Mouse (Mus musculus) right cerebral cortex, adult 18-20 months (tissue): ENCODE measurements at regions not wholly inside any gene's neighbourhood (a gene's known extent, or its start where the extent isn't known, plus 50 kb on each side); places are given as distances from the start of the nearest gene placed in this dataset.
A peak's percentile ranks its signal among the peaks of the same experiment; 100 is the strongest.

ENCODE experiments used
- DNase-seq: peaks from one replicate; pipeline ENCODE4 v3.0.0; 2022; ENCODE audit warnings: mixed read lengths

DNA sequence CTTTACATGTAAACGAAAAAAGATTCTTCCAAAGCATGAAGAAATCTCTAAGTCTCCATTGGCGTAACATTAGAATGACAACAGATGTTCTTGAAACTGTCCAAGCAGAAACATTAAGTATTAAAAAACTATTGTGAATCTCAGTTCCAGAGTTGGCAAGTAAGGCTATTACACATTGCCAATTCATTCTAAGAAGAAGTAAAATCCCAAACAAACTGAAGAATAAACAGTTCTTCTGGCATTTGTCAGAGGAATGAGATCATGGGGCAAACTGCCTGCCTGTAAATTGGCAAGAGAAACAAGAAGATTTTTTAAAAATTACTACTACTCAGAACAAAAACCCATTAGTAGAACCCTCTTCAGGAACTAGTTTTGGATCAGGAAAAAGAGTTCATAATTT, 680.1 kb downstream of the Nova1 start:
- DNase-seq = no peak

DNA sequence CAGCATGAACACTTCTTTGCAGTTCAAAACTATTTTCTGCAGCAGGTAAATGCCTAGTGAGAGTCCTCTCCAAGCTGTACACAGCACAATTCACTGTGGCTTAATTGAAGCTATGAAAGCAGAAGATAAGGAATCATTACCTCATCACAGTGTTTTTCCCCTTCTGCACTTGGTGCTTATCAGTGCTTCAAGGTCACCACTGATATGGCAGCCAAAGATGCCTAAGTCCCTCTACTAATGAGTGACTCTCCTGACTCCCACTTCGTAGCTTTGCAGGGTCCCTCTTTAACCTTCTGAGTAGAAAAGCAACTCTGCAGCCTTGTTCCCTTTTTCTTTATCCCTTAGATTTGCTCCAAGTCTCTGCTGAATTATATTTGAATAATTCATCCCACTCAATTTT, 692.9 kb downstream of the Nova1 start:
- no peak for DNase-seq

DNA sequence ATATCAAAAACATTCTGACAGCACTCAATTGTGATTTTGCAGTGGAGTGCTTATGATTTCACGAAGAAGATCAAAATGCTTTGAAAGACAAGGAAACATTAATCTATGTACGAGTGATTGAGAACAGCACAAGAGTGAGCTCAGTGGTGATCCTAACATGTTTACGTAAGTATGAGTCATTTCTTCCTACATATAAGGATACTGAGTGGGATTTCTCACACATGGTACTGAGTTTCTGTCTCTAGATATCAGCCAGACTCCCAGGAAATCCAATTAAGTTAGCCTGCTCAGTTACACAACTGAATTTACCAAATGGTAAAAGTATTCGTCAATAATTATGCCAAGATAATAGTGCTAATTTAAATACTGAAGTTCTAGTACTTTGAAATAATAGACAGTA, 707.4 kb downstream of the Nova1 start:
- peak; percentile 5 for DNase-seq

DNA sequence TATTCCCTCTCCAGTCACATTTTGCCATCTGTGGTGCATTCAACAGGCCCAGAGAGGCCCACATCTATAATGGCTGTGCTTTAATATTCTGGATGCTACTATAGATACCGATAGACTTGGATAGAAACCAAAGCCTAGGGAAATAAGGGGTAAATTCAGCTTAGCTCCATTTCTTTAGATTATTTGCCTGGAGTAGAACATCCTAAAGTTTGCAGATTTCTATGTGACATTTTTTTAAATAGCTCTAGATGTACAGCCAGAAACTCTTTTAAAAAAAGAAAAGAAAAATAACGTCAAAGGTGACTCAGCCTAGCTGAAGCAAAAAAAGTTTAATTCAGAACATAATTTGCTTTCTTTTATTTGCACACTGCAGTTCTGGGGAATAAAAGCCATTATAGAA, 735.4 kb downstream of the Nova1 start:
- DNase-seq = no peak

DNA sequence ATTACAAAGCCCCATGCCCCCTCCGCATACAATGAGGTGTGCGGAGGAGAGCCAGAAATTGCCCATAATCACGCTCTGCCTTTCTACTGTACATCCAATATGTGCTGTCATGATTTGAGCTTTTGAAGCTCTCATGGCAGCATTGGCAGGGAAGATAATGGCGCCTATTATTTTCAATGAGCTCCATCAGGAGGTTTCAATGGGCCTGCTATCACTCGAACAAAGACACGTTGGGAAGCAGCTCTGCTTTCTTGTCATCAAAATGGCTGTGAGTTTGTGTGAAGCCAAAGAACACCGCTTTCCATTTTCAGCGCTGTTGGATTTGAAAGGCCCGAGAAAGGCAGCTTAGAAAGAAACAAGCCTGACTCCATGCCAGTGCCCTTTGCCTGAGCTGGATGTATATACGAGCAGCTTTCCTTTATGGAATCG, 742.9 kb downstream of the Nova1 start:
- no peak for DNase-seq

DNA sequence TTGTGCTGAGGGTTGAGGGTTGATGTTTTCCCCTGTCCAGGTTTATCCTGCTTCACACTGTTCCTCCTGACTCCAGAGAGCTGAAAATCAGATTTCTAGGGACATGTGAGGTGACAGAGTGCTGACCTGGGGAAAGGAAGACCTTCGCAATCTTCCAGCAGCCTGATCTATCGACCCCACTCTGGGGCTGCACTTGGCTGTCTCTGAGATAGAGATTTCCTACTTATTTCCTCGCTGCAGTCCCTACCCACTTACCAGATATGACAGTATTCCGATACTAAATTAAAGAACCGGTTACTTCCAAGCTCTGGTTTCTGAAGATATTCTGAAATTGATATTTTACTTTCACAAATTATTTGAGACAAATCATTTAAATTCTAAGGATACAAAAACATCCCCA, 743.4 kb downstream of the Nova1 start:
- no peak for DNase-seq

DNA sequence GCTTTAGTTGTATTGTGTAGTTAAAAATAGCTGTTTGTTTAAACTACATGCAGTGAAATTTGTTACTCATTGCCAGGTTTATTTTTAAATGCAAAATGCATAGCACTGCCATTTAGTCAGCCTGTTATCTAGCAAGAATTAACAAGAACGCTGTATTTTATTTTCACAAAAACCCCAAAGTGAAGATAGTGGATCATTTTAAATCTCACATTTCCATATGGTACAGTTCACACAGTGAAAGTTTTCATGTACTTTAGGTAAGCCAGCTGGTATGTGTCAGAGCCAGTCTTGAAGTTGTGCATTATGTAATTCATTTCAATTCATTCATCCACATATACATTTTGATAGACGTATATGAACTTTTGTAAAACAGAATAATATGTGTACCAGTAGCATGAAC, 751.8 kb downstream of the Nova1 start:
- DNase-seq = no peak

DNA sequence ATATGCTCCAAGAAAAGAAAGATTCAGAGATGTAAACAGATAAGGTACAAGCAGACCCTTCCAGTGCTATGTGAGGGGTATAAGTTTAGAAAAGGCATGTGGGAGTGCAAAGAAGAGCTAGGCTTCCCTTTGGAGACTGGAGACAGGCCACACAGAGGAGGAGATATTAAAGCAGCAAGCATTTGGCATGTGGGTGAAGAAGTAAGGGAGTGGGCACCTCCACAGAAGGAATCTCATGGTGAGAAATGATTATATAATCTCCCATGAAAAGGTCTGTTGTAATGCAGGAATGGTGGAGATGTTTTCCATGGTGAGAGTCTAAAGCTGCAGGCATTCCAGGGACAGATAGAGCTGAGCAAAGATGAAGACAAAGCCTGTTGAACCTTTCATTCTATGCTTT, 778.1 kb downstream of the Nova1 start:
- peak; percentile 72 for DNase-seq

DNA sequence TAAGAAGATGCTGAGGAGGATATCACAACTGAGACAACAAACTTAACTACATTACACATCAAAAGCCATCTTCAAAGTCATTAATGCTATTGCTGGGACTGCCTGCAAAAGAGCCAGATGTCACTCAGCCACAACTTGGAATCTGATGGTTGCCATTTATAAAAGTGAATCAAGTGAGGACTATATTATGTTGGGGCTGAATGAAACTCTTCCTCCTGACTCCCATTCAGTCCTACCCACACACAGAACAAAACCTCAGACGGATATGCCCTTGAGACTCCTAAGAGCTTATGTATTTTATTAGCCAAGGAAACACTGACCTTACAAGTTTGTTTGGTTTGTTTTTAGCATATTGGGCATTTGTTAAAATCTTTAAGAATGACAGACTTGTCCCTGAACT, 778.5 kb downstream of the Nova1 start:
- DNase-seq = peak; percentile 5

DNA sequence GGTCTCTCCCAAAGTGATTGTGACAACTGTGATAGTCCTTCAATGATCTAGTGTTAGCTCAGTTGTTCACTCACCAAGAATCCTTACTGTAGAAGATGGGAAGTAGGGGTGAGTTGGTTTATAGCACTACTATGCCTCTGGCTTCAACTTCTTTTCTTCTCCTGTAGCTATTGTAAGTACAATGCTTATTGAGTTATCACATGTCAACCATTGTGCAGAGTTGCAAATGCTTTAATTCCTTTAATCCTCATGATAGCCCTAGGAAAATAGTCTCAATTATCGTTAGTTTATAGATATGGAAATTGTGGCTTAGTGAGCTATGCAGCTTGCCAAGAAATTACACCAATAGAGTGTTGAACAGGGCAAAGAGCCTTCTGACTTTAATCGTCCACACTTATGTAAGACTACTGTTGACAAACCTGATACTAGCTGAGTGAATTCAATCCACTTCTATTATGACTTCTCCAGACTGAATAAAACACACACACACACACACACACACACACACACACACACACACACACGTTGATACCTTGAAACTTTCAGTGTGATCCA, 782.1 kb downstream of the Nova1 start:
- no peak for DNase-seq

DNA sequence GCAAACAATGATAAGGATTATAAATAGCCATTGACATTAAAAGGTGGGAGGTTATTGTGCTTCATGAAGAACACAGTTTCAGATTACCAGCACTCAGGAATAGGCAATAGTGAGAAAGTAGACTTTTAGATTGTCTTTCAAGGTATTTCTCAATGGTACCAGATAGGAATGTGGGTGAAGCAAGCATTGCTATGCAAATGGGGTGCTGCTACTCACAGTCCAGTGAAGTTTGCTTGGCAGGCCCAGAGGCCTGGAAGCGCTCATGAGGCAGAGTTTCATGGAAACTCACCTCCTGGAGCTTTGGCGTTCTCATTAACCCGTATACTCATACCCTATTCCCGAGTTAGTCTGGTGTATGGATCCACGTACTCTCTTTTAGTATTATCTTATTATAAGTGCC, 793.5 kb downstream of the Nova1 start:
- DNase-seq = no peak

DNA sequence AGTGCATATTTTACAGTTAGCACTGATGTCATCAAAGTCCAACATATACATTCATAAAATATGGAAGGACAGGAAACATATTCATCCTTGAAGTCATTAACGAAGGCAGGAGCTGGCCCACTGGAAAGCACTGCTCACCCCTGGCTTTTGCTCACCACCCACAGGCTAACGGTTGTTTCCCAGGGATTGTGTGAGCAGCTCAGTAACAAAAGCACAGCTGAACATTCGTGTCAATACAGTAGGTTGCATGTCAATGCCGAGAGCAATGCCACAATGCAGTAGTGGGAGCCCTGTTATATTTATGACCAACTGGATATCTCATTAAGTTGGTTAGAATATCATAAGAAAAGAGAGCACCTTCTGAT, 797.2 kb downstream of the Nova1 start:
- DNase-seq = no peak

DNA sequence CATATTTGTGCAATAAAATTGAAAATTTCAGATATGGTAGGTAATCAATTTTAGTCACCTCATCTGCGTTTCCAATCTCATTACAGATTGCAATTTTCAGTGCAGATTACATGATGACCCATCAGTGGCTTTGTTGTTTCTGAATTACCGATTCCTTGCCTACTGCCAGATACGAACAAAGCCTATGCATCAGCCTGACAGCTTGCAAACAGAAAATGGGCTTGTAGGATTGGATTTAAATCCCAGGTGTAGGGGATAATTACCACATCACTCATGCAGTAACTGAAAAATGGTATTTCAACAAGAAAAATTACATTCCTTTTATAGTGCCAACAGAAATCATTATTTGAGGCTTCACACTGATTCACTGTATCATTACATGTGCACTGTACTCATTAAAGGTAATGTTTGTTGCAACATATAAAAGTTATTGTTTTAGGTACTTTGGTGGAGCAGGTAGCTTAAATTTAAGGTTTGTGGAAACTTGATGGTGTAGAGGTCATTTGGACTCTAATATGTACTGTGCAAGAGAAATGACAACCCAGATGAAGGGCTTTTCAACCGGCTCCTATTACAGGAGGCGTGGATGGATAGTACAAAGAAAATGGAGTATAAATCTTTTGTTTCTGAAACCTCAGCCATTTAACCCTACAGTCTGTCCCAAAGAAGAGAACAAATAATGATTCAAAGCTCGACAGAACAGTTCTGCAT, 797.7 kb downstream of the Nova1 start:
- DNase-seq = no peak

DNA sequence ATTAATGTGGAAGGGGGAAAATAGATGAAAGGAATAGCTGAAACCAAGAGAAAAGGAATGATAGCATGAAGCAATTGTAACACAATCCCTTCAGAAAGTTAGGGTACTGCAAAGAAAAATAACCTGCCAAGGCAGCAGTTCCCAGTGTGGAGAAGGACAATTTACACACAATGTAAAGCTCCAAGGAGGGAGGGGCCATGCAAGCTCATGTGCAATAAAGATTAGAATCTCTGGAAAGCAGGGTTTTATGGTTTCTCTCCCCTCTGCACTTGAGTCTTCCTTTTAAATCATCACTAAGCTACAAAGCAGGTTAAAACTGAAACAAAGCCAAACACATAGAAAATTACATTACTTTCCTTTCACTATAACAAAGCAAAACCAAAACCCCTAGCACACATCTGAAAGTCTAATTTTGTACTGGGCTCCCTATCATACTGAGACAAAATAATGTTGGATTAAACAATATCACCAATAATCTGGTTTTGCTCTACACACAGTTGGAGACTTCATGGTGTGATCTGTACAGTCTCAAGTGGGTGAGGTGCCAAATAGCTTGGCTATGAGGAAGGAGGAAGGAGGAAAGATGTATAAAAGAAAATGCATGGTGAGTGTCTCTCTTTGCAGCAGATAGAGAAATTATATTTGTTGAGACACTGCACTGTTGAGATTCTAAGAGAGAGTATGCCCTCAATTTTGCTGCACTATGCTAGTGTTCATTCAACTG, 840.9 kb downstream of the Nova1 start:
- DNase-seq = no peak

DNA sequence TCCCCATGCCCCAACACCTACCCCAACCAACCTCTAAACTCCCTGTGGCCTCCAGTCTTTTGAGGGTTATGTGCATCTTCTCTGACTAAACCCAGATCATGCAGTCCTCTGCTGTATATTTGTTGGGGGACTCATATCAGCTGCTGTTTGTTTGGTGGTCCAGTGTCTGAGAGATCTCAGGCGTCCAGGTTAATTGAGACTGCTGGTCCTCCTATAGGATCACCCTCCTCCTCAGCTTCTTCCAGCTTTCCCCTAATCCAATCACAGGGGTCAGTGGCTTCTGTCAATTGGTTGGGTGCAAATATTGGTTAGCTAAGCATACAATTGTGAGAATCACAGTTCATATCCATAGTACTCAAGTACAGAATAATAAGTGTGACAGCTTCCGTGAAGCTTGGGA, 842.9 kb downstream of the Nova1 start:
- no peak for DNase-seq

DNA sequence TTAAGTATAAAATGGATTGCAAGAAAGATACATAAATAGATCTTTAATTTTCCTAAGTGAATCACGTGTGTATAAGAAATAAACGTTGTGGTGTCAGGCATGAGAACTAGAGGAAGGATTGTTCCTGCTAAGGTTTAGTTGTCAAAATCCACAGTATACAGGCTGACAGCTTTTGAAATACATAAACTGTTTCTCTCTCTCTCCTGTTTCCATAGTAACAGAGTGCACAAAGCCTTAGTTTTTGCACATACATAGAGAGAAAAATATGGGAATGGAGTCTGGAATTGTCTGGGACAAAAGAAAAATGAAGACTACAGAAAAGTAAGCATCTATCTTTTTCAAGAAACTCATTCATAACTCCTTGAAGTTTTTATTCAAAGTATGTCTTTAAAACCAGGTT, 848.3 kb downstream of the Nova1 start:
- no peak for DNase-seq

DNA sequence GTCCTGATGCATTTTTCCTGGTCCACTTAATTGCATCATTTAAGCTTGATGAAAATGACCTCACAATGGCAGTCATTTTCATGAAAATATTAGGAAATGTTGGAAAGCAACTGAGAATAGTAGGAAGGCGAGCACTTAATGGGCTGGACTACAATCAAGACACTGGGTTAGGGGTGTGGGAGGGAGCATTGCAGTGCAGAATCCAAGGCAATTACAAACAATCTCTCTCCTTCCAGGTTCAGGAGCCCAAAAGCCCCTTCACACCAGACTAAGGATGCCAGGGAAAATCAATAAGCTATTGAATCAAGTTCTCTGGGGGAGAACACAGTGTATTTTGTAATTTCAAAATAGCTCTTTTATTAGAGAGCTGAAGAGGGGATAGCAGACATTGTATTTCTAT, 848.8 kb downstream of the Nova1 start:
- no peak for DNase-seq

DNA sequence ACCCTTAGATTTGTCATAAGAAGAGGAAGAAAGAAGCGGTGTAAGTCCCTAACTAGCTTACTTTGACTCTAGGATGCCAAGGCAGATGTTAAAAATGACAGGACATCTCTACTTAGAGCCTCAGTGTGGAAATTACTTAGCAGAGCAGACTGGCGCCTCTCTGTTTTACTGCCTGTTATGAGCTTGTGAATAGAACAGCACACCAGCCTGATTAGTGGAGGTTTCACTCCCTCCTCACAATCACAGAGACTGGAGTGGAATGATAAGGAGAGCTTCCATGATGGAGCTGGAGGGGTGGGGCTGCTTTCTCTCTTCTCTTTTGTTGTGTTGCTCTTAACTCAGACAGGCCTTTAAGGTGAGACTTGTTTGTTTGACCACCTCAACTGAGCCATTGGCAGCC, 871.8 kb downstream of the Nova1 start:
- no peak for DNase-seq

DNA sequence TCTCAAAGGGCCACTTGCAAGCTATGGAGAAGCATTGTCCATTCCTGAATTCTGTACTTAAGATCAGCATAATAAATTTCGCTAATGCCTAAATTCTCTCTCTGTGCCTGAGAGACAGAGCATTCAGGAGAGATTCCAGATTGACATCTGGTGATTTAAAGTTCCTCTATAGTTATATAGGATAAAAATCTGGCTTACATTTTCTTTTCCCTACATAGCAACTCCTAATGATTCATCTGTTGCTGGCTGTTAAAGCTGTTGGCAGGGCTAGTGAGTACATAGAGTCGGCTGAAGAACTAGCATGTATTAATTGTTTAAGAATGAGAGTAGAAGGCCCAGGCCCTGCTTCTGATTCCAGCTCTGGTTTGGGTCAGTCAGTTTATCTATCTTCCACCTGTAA, 870.0 kb upstream of the Stxbp6 start:
- no peak for DNase-seq

DNA sequence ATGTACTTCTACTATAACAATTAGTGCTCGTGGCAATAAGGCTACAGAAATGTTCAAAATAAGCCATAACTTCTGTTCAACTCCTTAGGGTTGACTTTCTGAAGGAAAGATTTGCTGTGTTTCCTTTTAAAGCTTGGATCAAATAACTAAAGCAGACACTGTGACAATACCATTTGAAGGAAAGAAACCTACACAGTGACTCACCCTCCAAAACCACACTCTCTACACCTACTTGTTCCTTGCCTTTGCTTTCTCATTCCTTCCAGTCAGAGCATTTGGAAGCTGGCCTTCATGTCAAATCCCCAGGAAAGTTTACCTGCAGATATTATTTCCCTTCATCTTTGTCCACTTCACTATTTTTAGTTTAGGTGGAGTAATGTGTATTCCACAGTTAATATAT, 867.9 kb upstream of the Stxbp6 start:
- DNase-seq = peak; percentile 19

DNA sequence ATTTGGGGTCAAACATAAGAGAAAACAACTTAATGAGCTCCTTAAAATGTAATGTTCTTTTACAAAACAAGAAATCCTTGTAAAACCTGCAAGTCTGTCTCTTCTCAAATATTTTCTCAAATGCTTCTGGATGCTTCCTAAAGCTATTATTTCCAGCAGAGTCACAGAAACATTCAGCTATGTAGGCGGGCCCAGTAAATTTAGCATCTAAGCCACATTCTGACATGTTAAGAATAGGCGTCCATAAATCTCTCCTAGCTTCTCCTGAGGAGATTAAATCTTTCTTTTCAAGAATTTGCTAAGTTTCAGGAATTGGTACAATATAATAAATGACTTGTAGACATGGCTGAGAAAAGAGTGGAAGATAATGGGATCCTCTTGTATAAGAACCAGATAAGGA, 858.9 kb upstream of the Stxbp6 start:
- DNase-seq = peak; percentile 15

DNA sequence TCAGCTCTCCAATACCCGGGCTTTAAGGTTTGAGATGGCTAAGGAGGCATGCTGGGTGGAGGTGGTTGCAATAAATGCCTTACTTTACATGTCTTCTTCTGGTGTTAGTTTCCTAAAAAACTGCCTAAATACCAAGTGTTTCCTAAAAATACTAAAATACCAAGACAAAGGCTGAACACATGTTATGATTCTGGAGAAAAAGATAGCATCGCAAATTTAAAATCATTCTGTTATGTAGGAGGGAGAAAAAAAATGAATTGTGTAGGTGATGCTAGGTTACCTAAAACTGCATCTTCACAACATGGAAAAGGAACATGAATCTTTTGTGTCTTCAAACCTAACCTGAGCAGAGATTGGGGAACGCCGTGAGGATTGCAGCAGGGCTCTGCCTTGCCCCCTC, 857.7 kb upstream of the Stxbp6 start:
- DNase-seq = peak; percentile 29

DNA sequence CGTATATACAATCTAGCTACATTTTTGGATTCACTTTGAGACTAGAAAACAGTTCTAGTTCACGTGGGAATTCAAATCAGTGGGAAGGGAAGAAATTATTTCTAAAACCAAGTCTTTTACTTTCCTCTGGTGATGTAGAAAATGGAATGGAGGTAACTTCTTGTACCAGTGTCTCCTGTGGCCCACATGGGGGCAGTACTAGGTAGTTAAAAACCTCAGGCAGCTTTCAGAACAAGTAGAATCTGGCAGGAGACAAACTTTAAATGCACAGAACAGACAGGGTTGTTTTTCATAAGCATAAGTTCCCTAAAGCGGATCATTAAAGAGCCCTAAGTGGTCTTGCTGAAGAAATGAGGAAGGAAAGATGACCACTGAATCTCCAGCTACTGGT, 855.2 kb upstream of the Stxbp6 start:
- DNase-seq = peak; percentile 64

DNA sequence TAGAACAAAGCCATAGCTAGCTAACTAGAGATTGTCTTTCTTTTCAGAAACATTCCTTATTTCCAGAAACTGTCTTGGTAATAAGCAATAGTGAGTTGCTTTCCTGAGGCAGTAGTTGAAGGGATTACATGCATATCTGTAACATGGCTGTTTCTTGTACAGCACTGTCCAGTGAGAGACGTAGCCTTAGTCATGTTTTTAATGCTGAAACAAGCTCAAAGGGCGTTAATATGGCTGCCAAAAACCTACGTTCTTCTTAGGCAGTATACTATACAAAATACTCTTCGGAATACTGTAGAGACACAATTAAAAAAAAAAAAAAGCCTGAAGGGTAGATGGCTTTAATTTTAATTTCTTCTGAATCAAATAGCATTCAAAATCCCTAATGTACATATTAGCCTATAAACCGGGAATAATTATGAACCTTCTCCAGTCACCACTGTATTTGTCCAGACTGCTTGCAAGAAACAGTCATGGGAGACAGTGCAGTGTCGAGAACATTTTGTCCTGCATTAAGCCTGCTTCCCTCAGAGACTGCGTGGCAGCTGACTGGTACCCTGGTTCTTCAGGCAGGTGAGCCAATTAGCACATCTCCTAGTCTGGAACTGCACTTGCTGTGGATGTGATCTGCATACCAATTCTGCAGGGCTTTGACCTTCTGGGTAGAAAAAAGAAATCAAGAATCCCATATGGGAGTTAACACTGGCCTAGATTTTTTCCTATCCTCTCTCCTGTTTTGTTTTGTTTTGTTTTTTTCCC, 854.7 kb upstream of the Stxbp6 start:
- no peak for DNase-seq
